Mouse (Mus musculus) thymus, postnatal 36 days (tissue): Measurements from ENCODE around the gene Gsdme.

Source experiments
- DNase-seq, 2 experiments: peaks; one replicate each; pipeline ENCODE4 v3.0.0; 2022; ENCODE audit warnings: mixed read lengths in 2 of 2

Gsdme gene

DNA sequence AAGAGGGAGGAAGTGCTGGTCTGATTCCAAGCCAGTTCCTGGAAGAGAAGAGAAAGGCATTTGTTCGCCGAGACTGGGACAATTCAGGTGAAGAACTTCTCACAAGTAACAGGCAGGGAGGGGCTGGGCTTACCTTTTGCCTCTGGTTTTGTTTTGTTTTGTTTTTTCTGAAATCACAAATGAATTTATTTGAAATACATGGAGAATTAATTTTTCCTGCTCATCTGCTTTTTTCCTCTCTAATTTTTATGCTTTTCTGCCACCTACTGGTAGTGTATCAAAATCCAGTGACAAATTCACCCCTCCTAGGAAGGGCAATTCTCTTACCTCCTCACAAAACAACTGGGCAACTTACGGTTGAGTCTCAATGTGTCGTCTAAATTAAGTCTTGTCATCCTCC lies 83.5 kb downstream of the Gsdme start:
- DNase-seq = no peak

DNA sequence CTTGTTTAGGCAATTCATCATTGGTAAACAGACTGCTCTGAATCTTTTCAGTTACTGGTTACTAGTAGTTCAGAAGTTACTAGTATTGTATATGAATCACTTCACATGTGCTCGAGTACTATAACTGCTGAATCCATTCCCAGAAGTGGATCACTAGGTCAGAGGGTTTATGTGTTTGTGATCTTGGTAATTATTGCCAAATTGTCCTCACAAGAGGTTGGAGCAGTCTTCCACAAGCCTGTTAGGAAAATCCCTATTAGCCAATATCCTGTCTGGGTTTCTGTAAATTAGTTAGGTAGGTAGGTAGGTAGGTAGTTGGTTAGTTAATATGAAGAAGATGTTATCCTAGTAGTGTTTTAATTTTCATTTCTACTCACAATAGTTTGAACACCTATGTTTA lies 87.9 kb downstream of the Gsdme start:
- no peak for DNase-seq

DNA sequence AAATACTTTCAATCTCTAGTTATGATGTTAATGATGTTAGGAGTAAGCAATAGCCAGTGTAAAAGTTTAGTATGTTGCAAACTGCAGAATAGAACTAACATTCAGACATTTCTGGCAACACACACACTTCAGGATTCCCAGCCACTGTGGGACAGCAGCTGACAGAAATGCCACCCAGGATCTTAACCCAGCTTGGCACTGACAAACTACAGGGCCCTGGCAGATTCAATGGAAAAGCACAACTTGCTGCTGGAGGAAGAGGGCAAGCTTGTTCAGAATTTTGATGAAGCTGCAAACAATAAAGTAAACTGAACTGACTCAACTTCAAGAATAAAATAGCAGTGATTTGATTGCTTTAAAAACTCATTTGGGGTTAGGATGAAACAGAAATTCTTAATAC lies 93.9 kb downstream of the Gsdme start:
- no peak for DNase-seq

DNA sequence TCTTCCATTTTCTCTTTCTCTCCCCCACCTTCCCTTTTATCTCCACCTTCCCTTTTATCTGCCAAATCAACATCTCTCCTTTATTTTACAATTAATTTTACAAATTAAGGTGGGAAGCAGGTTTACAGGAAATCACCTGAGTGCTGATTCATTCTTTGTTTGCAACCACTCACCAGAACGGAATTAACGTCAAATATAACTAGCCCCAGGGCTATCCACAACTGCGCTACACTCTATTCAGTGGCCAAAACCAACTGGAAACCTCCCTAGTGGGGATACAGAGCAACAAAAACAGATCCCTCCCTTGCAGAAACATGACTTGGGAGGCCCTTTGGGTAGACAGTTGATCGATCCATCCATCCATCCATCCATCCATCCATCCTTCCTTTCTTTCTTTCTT lies 94.8 kb downstream of the Gsdme start:
- DNase-seq = no peak

DNA sequence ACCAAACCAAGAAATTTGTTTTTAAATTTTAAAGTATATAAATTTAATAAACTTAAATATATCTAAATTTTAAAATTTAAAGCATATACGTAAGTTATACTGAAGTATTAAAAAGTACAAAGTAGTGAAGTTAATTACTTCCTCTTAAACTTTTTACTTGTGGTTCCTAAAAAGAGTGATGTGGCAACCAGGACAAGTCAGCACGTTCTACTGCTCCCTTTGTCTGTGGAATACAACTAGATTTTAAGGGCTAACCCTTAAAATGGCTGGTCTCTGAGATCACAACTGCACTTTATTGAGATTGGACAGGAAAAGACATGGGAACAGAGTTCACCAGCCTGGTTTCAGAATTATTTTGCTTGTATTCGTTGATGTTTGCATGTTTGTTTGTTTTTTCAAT lies 100.6 kb downstream of the Gsdme start:
- DNase-seq = no peak

DNA sequence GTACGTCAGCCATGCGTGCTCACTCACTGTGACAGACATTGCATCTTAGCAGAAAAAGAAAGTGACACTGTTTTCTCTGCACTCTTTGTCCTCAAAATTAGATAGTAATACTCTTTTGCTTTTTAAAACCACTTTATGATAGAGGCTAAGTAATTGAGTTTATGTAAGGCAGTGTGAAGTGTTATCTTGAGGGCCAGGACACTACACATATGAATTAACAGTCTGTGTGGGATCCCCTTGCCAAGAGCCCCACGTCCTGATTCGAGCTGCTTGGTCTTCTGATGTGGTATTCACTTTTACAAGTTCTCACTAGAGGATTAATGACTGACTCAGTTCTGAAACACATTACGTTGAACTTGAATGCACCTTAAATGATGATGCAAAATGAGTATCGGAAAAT lies 103.8 kb downstream of the Gsdme start:
- no peak for DNase-seq

DNA sequence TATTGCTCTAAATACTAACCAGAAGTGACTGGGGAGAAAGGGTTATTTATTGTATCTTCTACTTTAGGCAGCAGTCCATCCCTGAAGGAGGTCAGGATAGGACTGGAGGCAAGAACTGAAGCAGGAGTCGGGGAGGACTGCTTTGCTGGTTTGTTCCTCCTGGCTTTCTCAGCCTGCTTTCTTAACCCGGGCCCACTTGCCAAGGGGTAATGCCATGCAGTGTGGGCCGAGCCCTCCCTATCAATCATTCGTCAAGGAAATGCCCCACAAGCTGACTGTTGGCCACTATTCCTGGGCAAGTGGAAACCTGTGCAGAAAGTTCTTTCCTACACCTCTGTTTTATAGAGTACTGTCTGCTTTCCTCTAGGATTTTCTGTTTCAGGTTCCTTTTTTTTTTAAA lies 114.3 kb downstream of the Gsdme start:
- no peak for DNase-seq

DNA sequence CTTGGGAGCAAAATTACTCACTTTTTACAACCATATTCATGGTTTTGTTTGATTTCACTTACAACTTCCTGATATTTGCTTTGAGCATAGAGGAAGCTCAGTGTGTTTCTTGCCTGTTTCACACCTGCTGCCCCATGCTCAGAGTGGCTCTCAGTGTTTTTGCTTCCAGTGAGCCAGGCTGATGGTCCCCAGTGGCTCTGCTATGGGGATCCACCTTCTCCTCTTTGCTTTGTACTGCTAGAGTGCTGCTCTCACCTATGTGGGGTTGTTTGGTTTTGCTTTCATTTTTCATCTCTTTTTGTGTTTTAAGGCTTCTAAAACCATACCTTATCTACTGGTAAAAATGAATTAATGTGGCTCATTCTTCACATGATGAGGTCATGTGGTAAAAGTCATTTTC lies 117.5 kb downstream of the Gsdme start:
- DNase-seq = peak in 1 of 2 experiments; percentile 6

DNA sequence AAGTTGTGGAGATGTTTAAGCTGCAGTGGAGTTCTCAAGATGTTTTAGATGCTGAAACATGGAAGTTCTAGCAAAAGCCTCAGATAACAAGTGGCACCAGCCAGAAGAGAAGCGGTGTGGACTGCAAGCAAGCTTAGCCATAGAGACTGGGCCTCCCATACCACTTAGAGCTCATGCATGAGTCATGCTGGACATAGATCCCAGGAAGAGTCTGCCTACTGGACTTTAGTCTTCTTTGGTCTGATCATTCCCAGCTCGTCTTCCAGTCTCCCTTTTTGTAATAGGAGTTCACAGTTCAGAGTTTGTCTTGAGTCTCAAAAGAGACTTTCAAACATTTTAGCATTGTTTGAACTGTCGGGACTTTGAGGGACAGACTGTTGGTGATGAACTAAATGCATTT lies 124.1 kb downstream of the Gsdme start:
- DNase-seq = no peak
